Mouse (Mus musculus): ENCODE results near the gene Olfr304. TPM values are rescaled to one million over a fixed set of nuclear protein-coding genes. Genes with fewer than 3 reads are reported as not detected.
"Not testable (repeated sequence)": the region's sequence is repeated elsewhere in the genome, so short reads cannot be mapped to it uniquely, and the experiment has no call there.

Olfr304 gene
- polyA plus RNA-seq (2014; fragmentation: Nextera tagmentation; extraction: Ambion mirVana) = not detected in 2 replicates

- Histone ChIP-seq H3K4me3 (ENCODE audit: low read depth, low read length) (no peak within 1 kb of the TSS), H3K4me1 (ENCODE audit: control insufficient read depth, insufficient read depth, low read length) (no peaks in the 10 kb centered on the region), H3K27ac (ENCODE audit: low read depth, low read length) (no peak within 1 kb of the TSS), H3K36me3 (ENCODE audit: control insufficient read depth, insufficient read depth, low read length) (no peaks in the 10 kb centered on the region), H3K27me3 (ENCODE audit: control insufficient read depth, insufficient read depth, low read length) (no peaks in the 10 kb centered on the region), H3K9ac (ENCODE audit: low read length) (no peak within 1 kb of the TSS), H3K9me3 (ENCODE audit: control insufficient read depth, low read length) (no peaks in the 10 kb centered on the region), H3K4me2 (no peak within 1 kb of the TSS)
- ATAC-seq (ENCODE audit: low FRiP score) = no peak
- WGBS = 87% methylated on average over 1 of the region's 1 CpGs
- DNase-seq (ENCODE audit: low spot score, missing footprints) = no peak
Observed at GRCm38 (mm10) chr7:86386558-86386957, at the start of gene Olfr304. TSS of gene Olfr304 (minus strand) at chr7:86386658.

DNA sequence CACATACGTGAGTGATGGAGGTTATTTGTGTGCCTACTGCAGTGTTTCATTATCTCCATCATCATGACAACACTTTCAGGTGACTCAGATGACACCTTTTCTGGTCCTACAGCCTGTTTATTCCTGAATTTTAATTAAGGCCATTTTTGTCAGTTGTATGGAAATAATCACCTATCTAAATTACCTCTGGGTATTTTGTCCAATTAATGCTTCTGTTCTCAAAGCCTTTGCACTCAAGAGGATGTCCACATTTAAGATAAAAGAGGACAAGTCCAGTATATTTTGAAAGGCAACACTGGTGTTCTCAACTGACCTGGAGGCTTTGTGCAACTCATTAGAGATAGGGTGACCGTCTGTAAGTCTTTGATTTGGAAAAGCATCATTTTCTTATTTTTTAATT, 17.1 kb upstream of the Olfr304 start, which contains the start of gene Olfr301:
TSS of gene Olfr301 (plus strand) at position 301 of the 400 bp plus-strand sequence.
- Histone ChIP-seq H3K27ac (ENCODE audit: low read depth, low read length) (no peak within 1 kb of the TSS), H3K4me3 (ENCODE audit: low read depth, low read length) (no peak within 1 kb of the TSS), H3K4me2 (no peak within 1 kb of the TSS), H3K27me3 (ENCODE audit: control insufficient read depth, insufficient read depth, low read length) (no peaks in the 10 kb centered on the region), H3K4me1 (ENCODE audit: control insufficient read depth, insufficient read depth, low read length) (no peaks in the 10 kb centered on the region), H3K9me3 (ENCODE audit: control insufficient read depth, low read length) (no peaks in the 10 kb centered on the region), H3K9ac (ENCODE audit: low read length) (no peak within 1 kb of the TSS), H3K36me3 (ENCODE audit: control insufficient read depth, insufficient read depth, low read length) (no peaks in the 10 kb centered on the region)
- no peak for ATAC-seq (ENCODE audit: low FRiP score)
- DNase-seq (ENCODE audit: low spot score, missing footprints) = no peak
- WGBS = 86% methylated on average over 2 of the region's 2 CpGs

GRCm38 (mm10) chr7:86397689-86398088, 11.2 kb upstream of the Olfr304 start, which contains the start of gene Olfr303:
TSS of gene Olfr303 (minus strand) at chr7:86397789.
- Histone ChIP-seq H3K36me3 (ENCODE audit: control insufficient read depth, insufficient read depth, low read length) (no peaks in the 10 kb centered on the region), H3K4me3 (ENCODE audit: low read depth, low read length) (no peak within 1 kb of the TSS)
- no peak for ATAC-seq (ENCODE audit: low FRiP score)

GRCm38 (mm10) chr7:86385769-86386168, 689 bp downstream of the Olfr304 start:
- Histone ChIP-seq H3K27ac (ENCODE audit: low read depth, low read length) (no peak overlapping the region), H3K27me3 (ENCODE audit: control insufficient read depth, insufficient read depth, low read length) (no peaks in the 10 kb centered on the region), H3K4me1 (ENCODE audit: control insufficient read depth, insufficient read depth, low read length) (no peaks in the 10 kb centered on the region), H3K9me3 (ENCODE audit: control insufficient read depth, low read length) (no peaks in the 10 kb centered on the region), H3K4me2 (no peak overlapping the region), H3K4me3 (ENCODE audit: low read depth, low read length) (no peak overlapping the region), H3K36me3 (ENCODE audit: control insufficient read depth, insufficient read depth, low read length) (no peaks in the 10 kb centered on the region), H3K9ac (ENCODE audit: low read length) (no peak overlapping the region)
- 77% methylated on average over 3 of the region's 3 CpGs for WGBS
- ATAC-seq (ENCODE audit: low FRiP score) (no peak), DNase-seq (ENCODE audit: low spot score, missing footprints) (no peak)

More at GRCm38 (mm10) chr7:86397689-86398088, 11.2 kb upstream of the Olfr304 start, which contains the start of gene Olfr303:
- DNase-seq (ENCODE audit: low spot score, missing footprints) = no peak
- H3K27me3 ChIP-seq (ENCODE audit: control insufficient read depth, insufficient read depth, low read length) = no peaks in the 10 kb centered on the region
- H3K4me1 ChIP-seq (ENCODE audit: control insufficient read depth, insufficient read depth, low read length) = no peaks in the 10 kb centered on the region
- no peak within 1 kb of the TSS for H3K4me2 ChIP-seq
- H3K9ac ChIP-seq (ENCODE audit: low read length) = no peak within 1 kb of the TSS
- H3K27ac ChIP-seq (ENCODE audit: low read depth, low read length) = no peak within 1 kb of the TSS
- no peaks in the 10 kb centered on the region for H3K9me3 ChIP-seq (ENCODE audit: control insufficient read depth, low read length)

- no peaks in the 10 kb centered on the region for H3K27me3 ChIP-seq (ENCODE audit: control insufficient read depth, insufficient read depth, low read length)
- DNase-seq (ENCODE audit: low spot score, missing footprints) (no peak), ATAC-seq (ENCODE audit: low FRiP score) (no peak)
- H3K4me2 ChIP-seq = no peak within 1 kb of the TSS
- H3K9me3 ChIP-seq (ENCODE audit: control insufficient read depth, low read length) = no peaks in the 10 kb centered on the region
- no peak within 1 kb of the TSS for H3K27ac ChIP-seq (ENCODE audit: low read depth, low read length)
- H3K4me1 ChIP-seq (ENCODE audit: control insufficient read depth, insufficient read depth, low read length) = no peaks in the 10 kb centered on the region
- WGBS = 83% methylated on average over 1 of the region's 1 CpGs
- no peaks in the 10 kb centered on the region for H3K36me3 ChIP-seq (ENCODE audit: control insufficient read depth, insufficient read depth, low read length)
- no peak within 1 kb of the TSS for H3K9ac ChIP-seq (ENCODE audit: low read length)
- no peak within 1 kb of the TSS for H3K4me3 ChIP-seq (ENCODE audit: low read depth, low read length)
Observed at GRCm38 (mm10) chr7:86366828-86367227, 19.6 kb downstream of the Olfr304 start, which contains the start of gene Olfr305. TSS of gene Olfr305 (minus strand) at chr7:86366928.

DNA sequence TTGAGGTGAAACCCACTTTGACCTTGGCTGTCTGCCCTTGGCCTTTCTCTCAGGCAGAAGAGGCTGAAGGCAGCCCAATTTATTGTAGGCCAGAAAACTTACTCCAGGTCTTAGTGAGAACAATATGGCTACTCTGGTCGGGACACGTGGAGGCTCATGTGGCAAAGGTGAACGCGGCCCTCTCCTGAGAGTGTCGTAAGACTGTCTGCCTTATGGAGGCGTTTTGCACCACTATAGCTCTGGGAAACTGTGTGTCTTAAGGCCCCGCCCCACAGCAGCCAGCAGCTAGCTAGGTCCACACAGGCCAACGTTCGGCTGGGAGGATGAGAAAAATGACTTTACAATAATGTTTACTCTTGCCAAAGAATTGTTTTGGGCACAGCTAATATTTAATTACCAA, 40.2 kb downstream of the Olfr304 start:
- H3K4me3 ChIP-seq (ENCODE audit: low read depth, low read length); DNase-seq (ENCODE audit: low spot score, missing footprints); H3K4me1 ChIP-seq (ENCODE audit: control insufficient read depth, insufficient read depth, low read length); H3K9ac ChIP-seq (ENCODE audit: low read length); H3K9me3 ChIP-seq (ENCODE audit: control insufficient read depth, low read length); H3K27me3 ChIP-seq (ENCODE audit: control insufficient read depth, insufficient read depth, low read length); H3K4me2 ChIP-seq; H3K27ac ChIP-seq (ENCODE audit: low read depth, low read length); H3K36me3 ChIP-seq (ENCODE audit: control insufficient read depth, insufficient read depth, low read length); ATAC-seq (ENCODE audit: low FRiP score): not testable (repeated sequence)
- WGBS = 86% methylated on average over 9 of the region's 9 CpGs

DNA sequence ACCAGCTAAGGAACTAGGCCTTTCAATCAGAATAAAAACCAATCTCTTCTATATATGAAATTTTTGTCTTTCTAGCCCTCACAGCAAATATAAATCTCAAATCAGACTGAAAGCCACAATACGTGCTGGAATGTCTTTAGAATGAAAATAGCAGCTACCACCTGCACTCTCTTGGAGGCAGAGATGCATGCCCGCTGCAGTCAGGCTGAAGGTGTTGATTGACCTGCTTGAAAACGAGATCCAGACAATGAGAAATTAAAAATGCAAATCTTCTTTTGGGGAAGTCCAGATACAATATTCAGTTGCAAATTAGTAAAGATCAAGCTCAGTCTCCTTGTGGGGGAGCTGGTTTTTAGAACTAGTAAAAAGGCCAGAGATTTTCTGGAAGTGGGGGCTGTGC, 42.2 kb downstream of the Olfr304 start:
- Histone ChIP-seq H3K36me3 (ENCODE audit: control insufficient read depth, insufficient read depth, low read length) (no peaks in the 10 kb centered on the region), H3K27ac (ENCODE audit: low read depth, low read length) (no peak overlapping the region), H3K9ac (ENCODE audit: low read length) (no peak overlapping the region), H3K4me2 (no peak overlapping the region), H3K27me3 (ENCODE audit: control insufficient read depth, insufficient read depth, low read length) (no peaks in the 10 kb centered on the region), H3K9me3 (ENCODE audit: control insufficient read depth, low read length) (no peaks in the 10 kb centered on the region), H3K4me3 (ENCODE audit: low read depth, low read length) (no peak overlapping the region), H3K4me1 (ENCODE audit: control insufficient read depth, insufficient read depth, low read length) (no peaks in the 10 kb centered on the region)
- ATAC-seq (ENCODE audit: low FRiP score) = no peak
- 66% methylated on average over 3 of the region's 3 CpGs for WGBS
- no peak for DNase-seq (ENCODE audit: low spot score, missing footprints)

GRCm38 (mm10) chr7:86342881-86343565, 43.4 kb downstream of the Olfr304 start:
- Histone ChIP-seq H3K4me1 (ENCODE audit: control insufficient read depth, insufficient read depth, low read length) (no peaks in the 10 kb centered on the region), H3K4me3 (ENCODE audit: low read depth, low read length) (no peak overlapping the region), H3K27me3 (ENCODE audit: control insufficient read depth, insufficient read depth, low read length) (no peaks in the 10 kb centered on the region), H3K9ac (ENCODE audit: low read length) (no peak overlapping the region), H3K36me3 (ENCODE audit: control insufficient read depth, insufficient read depth, low read length) (no peaks in the 10 kb centered on the region), H3K4me2 (no peak overlapping the region), H3K9me3 (ENCODE audit: control insufficient read depth, low read length) (no peaks in the 10 kb centered on the region), H3K27ac (ENCODE audit: low read depth, low read length) (no peak overlapping the region)
- ATAC-seq (ENCODE audit: low FRiP score) = no peak
- 80% methylated on average over 14 of the region's 14 CpGs for WGBS
- DNase-seq (ENCODE audit: low spot score, missing footprints) = no peak

GRCm38 (mm10) chr7:86337486-86337885, 49.0 kb downstream of the Olfr304 start, which contains the start of gene Olfr307:
TSS of gene Olfr307 (minus strand) at chr7:86337586.
- no peaks in the 10 kb centered on the region for H3K4me1 ChIP-seq (ENCODE audit: control insufficient read depth, insufficient read depth, low read length)
- WGBS = 85% methylated on average over 1 of the region's 1 CpGs
- no peak within 1 kb of the TSS for H3K4me3 ChIP-seq (ENCODE audit: low read depth, low read length)
- H3K4me2 ChIP-seq = no peak within 1 kb of the TSS
- ATAC-seq (ENCODE audit: low FRiP score) (no peak), DNase-seq (ENCODE audit: low spot score, missing footprints) (no peak)
- no peak within 1 kb of the TSS for H3K9ac ChIP-seq (ENCODE audit: low read length)
- H3K27me3 ChIP-seq (ENCODE audit: control insufficient read depth, insufficient read depth, low read length) = no peaks in the 10 kb centered on the region
- H3K9me3 ChIP-seq (ENCODE audit: control insufficient read depth, low read length) = no peaks in the 10 kb centered on the region
- no peaks in the 10 kb centered on the region for H3K36me3 ChIP-seq (ENCODE audit: control insufficient read depth, insufficient read depth, low read length)
- H3K27ac ChIP-seq (ENCODE audit: low read depth, low read length) = no peak within 1 kb of the TSS
